Mouse (Mus musculus): ENCODE measurements around the gene Wdr64. TPM values are rescaled to one million over a fixed set of nuclear protein-coding genes. Genes with fewer than 3 reads are reported as not detected.

Gene Wdr64
- polyA plus RNA-seq, 1 experiment from 2014 or later, result not detected

DNA sequence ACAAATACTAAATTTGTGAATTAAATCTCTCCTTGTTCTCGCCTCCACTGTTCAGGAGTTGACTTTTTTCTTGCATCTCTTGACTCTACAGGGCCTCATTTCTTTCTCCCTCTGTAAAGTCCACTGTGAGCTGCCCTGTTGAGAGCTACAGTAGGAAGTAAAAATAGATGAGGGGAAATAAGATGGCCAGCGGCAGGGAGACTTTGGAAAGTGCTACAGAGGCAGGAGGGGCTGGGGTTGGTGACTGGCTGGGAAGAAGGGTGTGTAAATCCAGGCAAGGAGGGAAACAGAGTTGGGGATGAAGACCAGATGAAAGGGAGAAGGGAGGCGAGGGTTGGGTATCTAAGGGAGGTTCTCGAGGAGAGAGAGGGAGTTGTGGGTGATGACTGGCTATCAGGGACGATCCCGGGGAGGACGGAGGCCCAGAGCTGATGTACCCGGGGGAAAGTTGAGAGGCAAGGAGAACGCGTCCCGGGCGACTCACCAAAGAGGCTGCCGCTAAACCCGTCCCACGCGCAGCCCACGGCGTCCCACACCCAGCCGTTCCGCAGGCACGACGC is 6.6 kb upstream of the Wdr64 start:
- Histone ChIP-seq H3K4me1 (replicated peaks) (peaks cover 11% of the 10 kb centered on the region; the same call in 1 of the 2 replicates), H3K27me3 (no peaks in the 10 kb centered on the region), H3K4me2 (peak overlapping the region; percentile 65), H3K4me3 (replicated peaks) (peak overlapping the region; percentile 72), H3K9ac (replicated peaks) (peak overlapping the region; percentile 80), H3K36me3 (peaks cover 15% of the 10 kb centered on the region), H3K9me3 (no peaks in the 10 kb centered on the region), H3K27ac (peak overlapping the region; percentile 89)
- WGBS, result 2% methylated on average over 22 of the region's 22 CpGs
- ATAC-seq (ENCODE audit: insufficient number of reproducible peaks, insufficient read depth, low FRiP score, low TSS enrichment, low read depth), result no peak

DNA sequence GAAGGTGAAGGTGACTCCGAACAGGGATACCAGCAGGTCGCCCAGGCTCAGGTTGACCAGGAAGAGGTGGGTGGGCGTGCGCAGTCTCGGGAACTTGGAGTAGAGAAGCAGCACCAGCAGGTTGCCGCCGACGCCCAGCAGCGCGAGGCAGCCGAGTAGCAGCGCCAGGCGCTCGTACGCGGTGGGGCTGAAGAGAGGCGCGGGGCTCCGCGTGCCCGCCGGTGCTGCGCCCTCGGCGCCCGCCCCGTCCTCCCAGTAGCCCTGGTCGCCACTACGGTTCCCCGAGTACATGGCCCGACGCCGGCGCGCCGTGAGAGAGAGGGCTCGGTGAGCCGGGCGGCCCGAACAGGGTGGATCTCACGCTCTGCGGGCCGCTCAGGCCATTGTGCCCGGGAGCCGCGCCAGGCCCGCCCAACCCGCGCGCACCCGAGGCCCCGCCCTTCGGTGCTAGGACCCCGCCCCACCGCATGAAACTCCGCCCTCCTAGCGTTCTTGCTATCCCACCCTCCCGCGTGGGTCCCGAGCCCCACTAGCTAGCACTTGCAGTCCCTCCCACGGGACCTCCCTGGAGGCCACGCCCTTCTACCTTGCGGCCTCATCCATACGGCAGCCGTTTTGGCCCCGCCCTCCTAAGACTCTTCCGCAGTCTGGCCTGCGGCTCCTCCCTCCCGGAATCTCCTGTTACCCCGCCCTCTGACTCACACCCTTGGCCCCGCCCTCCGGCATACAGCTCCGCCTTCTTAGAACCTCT is 6.0 kb upstream of the Wdr64 start, which contains the start of the genes Opn3 and Chml:
Gene Opn3 (minus strand): TSS at position 531 of the 751 bp plus-strand sequence.
Gene Chml (minus strand): TSS at position 656 of the 751 bp plus-strand sequence.
- peak within 1 kb of the TSS; percentile 72 for H3K4me3 ChIP-seq (replicated peaks)
- peak within 1 kb of the TSS; percentile 89 for H3K27ac ChIP-seq
- H3K4me2 ChIP-seq, result peak within 1 kb of the TSS; percentile 65
- peaks cover 9% of the 10 kb centered on the region for H3K36me3 ChIP-seq
- peak; percentile 98 for ATAC-seq (ENCODE audit: insufficient number of reproducible peaks, insufficient read depth, low FRiP score, low TSS enrichment, low read depth)
- H3K27me3 ChIP-seq, result no peaks in the 10 kb centered on the region
- H3K9me3 ChIP-seq, result no peaks in the 10 kb centered on the region
- peaks cover 11% of the 10 kb centered on the region; the same call in 1 of the 2 replicates for H3K4me1 ChIP-seq (replicated peaks)
- under 1% methylated on average over 70 of the region's 73 CpGs for WGBS
- H3K9ac ChIP-seq (replicated peaks), result peak within 1 kb of the TSS; percentile 80

DNA sequence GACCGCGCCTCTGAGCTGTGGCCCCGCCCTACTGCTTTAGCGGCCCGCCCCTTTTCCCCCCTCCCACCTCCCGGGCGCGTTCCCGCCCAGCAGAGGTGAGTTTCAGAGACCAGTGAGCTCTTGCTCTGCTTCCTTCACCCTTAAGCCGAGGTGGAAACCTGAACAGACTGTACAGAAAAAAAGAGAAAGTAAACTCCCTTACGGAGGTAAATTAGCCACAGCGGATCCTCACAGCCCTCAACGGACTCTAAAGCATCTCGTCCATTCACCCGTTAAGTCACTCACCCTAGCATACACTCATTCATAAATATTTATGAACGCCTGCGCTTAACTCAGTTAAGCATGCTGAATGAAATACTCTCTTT is 5.4 kb upstream of the Wdr64 start:
- 0 out of 2 replicates have a peak overlapping the region, but pooled peaks have one; percentile 89 for H3K27ac ChIP-seq
- peak overlapping the region; percentile 50; the same call in 1 of the 2 replicates for H3K9ac ChIP-seq (replicated peaks)
- under 1% methylated on average over 15 of the region's 17 CpGs for WGBS
- H3K27me3 ChIP-seq, result no peaks in the 10 kb centered on the region
- peaks cover 11% of the 10 kb centered on the region; the same call in 1 of the 2 replicates for H3K4me1 ChIP-seq (replicated peaks)
- H3K4me2 ChIP-seq, result peak overlapping the region; percentile 58
- H3K9me3 ChIP-seq, result no peaks in the 10 kb centered on the region
- no peak; the same call in 1 of the 2 replicates for ATAC-seq (ENCODE audit: insufficient number of reproducible peaks, insufficient read depth, low FRiP score, low TSS enrichment, low read depth)
- H3K4me3 ChIP-seq (replicated peaks), result peak overlapping the region; percentile 72
- H3K36me3 ChIP-seq, result peaks cover 3% of the 10 kb centered on the region

DNA sequence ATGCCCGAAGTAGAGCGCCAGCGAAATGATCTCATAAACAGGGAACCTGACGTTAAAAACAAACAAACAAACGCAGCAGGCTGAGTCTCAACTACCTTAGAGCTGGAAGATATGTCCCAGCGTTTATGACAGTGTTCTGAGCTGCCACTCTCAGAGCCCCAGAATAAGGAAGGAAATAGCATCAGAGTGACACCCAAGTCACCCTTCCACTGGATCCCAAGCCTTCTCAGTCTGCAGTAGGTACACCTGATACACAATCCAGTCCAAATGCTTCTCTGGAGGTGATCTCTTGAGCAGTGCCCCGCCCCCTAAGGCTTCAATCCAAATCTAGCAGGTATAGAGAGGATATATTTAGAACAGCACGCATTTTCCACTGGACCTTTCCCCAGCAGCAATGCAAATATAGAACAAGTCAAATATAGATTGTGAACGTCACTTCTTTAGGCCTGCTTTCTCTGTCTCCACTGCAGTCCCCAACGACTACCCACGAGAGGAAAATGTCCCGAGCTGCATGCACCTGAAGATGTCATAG is 4.9 kb upstream of the Wdr64 start:
- Histone ChIP-seq H3K4me1 (replicated peaks) (peaks cover 11% of the 10 kb centered on the region; the same call in 1 of the 2 replicates), H3K4me2 (peak overlapping the region; percentile 58), H3K9me3 (no peaks in the 10 kb centered on the region), H3K4me3 (replicated peaks) (peak overlapping the region; percentile 72), H3K27me3 (no peaks in the 10 kb centered on the region), H3K9ac (replicated peaks) (no peak overlapping the region), H3K36me3 (no peaks in the 10 kb centered on the region; the same call in 1 of the 2 replicates), H3K27ac (no peak overlapping the region)
- ATAC-seq (ENCODE audit: insufficient number of reproducible peaks, insufficient read depth, low FRiP score, low TSS enrichment, low read depth), result no peak; the same call in 1 of the 2 replicates
- 47% methylated on average over 12 of the region's 12 CpGs for WGBS

DNA sequence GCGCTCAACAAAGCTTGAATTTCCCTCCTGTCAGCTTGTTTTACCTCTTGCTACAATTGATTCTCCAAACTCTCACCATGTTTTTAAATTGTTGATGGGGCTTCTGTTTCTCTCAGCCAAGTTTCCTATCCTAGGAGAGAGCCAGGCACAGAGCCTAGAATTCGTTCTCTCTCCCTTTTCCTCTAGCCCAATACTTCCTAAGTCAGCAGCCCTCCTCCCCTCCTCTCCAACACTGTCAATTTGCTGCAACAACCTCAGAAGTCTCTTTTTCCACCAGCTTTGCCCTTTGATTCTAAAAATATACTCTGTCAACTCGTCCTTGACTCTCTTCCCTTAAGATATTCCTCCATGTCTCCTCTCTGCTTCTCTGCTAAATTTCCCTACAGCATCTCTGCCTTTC is 982 bp downstream of the Wdr64 start:
- no peaks in the 10 kb centered on the region for H3K9me3 ChIP-seq
- WGBS, result 68% methylated on average over 3 of the region's 3 CpGs
- no peak for ATAC-seq (ENCODE audit: insufficient number of reproducible peaks, insufficient read depth, low FRiP score, low TSS enrichment, low read depth)

DNA sequence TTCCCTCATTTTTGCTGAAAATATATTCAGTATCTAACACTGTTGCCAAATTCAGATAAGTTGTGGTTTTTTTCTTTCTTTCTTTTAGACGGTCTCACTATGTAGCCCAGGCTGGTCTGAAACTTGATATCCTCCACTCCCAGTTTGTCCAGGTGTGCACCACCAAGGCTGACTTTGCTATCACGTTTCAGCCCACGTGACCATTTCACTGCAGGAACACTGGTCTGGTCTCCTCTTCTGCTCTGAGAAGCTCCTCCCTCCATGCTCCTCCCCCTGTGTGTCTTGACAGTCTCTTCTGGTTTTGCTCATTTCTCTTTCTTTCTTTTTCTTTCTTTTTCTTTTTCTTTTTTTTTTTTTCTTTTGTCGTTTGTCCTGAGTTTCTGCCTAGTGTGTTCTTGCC is 1.4 kb downstream of the Wdr64 start:
- Histone ChIP-seq H3K4me1 (replicated peaks) (no peaks in the 10 kb centered on the region), H3K4me2 (no peak overlapping the region), H3K27me3 (no peaks in the 10 kb centered on the region), H3K9ac (replicated peaks) (no peak overlapping the region), H3K36me3 (no peaks in the 10 kb centered on the region), H3K27ac (no peak overlapping the region), H3K4me3 (replicated peaks) (no peak overlapping the region), H3K9me3 (no peaks in the 10 kb centered on the region)
- no peak for ATAC-seq (ENCODE audit: insufficient number of reproducible peaks, insufficient read depth, low FRiP score, low TSS enrichment, low read depth)
- WGBS, result 30% methylated on average over 4 of the region's 4 CpGs

More for the DNA sequence above, 982 bp downstream of the Wdr64 start:
- no peaks in the 10 kb centered on the region for H3K4me1 ChIP-seq (replicated peaks)
- no peak overlapping the region for H3K9ac ChIP-seq (replicated peaks)
- H3K4me2 ChIP-seq, result no peak overlapping the region
- no peaks in the 10 kb centered on the region for H3K27me3 ChIP-seq
- H3K4me3 ChIP-seq (replicated peaks), result no peak overlapping the region
- no peak overlapping the region for H3K27ac ChIP-seq
- no peaks in the 10 kb centered on the region for H3K36me3 ChIP-seq

DNA sequence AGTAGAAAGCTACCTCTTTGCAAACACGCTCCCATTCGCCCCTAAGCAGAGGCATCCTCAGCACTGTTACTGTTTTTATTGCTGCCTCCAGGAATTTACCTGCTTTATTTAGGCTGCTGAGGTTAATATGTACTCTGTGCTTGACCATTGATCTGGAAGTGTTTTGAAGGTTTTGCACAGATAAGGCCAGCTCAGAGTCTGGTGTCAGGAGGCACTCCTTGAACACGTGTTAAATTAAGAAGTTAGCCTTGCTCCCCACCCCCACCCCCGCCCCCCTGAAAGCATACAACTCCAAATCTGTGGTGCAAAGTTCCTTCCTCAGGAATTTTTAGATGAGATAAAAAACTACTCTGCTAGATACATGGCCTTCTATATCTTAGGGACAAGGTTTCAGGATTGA is 2.8 kb downstream of the Wdr64 start:
- H3K27ac ChIP-seq, result no peak overlapping the region
- H3K9ac ChIP-seq (replicated peaks), result no peak overlapping the region
- ATAC-seq (ENCODE audit: insufficient number of reproducible peaks, insufficient read depth, low FRiP score, low TSS enrichment, low read depth), result no peak
- H3K27me3 ChIP-seq, result no peaks in the 10 kb centered on the region
- no peak overlapping the region for H3K4me2 ChIP-seq
- no peak overlapping the region for H3K4me3 ChIP-seq (replicated peaks)
- H3K4me1 ChIP-seq (replicated peaks), result no peaks in the 10 kb centered on the region
- 70% methylated on average over 4 of the region's 4 CpGs for WGBS
- H3K9me3 ChIP-seq, result no peaks in the 10 kb centered on the region
- H3K36me3 ChIP-seq, result no peaks in the 10 kb centered on the region

DNA sequence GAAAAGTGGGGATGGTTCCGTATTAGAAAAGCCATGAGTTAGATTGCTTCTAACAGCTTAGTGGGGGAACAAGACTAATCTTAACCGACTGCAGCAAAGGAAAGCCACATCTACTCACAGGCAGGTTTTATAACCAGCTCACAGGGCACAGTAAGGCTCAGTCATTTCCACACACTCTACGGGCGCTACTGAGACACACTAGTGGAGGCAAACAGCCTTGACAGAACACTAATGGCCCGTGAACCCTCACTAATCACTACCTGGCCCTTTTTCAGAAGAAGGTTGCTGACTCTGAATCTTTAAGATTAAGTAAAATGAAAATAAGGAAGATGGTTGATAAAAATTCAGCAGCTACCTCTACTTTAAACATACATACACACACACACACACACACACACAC is 9.2 kb downstream of the Wdr64 start:
- H3K27me3 ChIP-seq, result no peaks in the 10 kb centered on the region
- no peak overlapping the region for H3K4me2 ChIP-seq
- WGBS, result 64% methylated on average over 5 of the region's 5 CpGs
- H3K9ac ChIP-seq (replicated peaks), result no peak overlapping the region
- H3K4me1 ChIP-seq (replicated peaks), result no peaks in the 10 kb centered on the region
- no peaks in the 10 kb centered on the region for H3K36me3 ChIP-seq
- ATAC-seq (ENCODE audit: insufficient number of reproducible peaks, insufficient read depth, low FRiP score, low TSS enrichment, low read depth), result no peak
- no peak overlapping the region for H3K27ac ChIP-seq
- no peaks in the 10 kb centered on the region for H3K9me3 ChIP-seq
- H3K4me3 ChIP-seq (replicated peaks), result no peak overlapping the region

DNA sequence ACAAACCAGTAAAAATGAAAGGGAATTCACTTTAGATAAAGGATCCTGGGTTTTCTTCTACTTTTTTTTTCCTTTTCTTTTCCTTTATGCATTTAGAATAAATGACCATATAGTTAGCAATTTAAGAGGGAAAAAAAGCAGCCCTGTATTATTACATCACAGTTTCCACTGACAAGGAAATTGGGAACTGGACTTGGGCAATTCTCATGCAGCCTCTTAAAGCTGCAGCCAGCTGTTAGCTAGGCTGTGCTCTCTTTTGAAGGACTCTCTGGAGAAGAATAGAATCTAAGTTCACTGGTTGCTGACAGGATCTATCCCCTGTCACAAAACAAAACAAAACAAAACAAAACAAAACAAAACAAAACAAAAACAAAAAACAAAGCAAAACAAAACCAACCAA is 9.6 kb downstream of the Wdr64 start:
- no peak for ATAC-seq (ENCODE audit: insufficient number of reproducible peaks, insufficient read depth, low FRiP score, low TSS enrichment, low read depth)
- H3K27me3 ChIP-seq, result no peaks in the 10 kb centered on the region
- H3K27ac ChIP-seq, result no peak overlapping the region
- H3K4me2 ChIP-seq, result no peak overlapping the region
- H3K9me3 ChIP-seq, result no peaks in the 10 kb centered on the region
- H3K4me3 ChIP-seq (replicated peaks), result no peak overlapping the region
- no peak overlapping the region for H3K9ac ChIP-seq (replicated peaks)
- no peaks in the 10 kb centered on the region for H3K36me3 ChIP-seq
- no peaks in the 10 kb centered on the region for H3K4me1 ChIP-seq (replicated peaks)

DNA sequence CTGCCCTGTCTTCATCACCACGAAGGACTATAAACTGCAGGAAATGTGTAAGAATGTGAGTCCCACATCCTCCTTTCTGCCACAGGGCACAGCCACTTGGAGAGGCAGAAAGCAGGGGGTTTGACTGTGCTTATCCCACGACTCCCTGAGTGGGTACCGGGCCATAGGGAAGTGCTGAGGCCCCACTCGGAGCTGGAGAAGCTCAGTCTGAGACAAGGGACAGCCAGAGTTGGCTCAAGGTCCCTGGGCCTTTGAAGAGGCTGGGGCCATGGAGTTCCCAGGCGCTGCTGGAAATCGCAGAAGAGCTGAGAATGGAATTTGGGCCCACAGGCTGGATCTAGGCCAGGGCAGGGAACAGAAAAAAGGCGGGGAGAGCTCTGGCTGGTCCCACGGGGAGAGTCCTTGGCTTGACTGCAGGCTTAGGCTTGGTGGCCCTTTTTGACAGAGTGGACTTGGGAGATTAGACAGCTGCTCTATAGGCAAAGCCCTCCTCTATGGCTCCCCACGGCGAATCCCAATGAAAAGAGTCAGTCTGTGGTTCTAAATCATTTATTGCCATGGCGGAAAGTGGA is 14.0 kb downstream of the Wdr64 start:
- ATAC-seq (ENCODE audit: insufficient number of reproducible peaks, insufficient read depth, low FRiP score, low TSS enrichment, low read depth), result no peak
- Histone ChIP-seq H3K4me2 (no peak overlapping the region), H3K4me1 (replicated peaks) (no peaks in the 10 kb centered on the region), H3K9ac (replicated peaks) (no peak overlapping the region), H3K27ac (no peak overlapping the region), H3K27me3 (no peaks in the 10 kb centered on the region), H3K4me3 (replicated peaks) (no peak overlapping the region), H3K36me3 (no peaks in the 10 kb centered on the region), H3K9me3 (no peaks in the 10 kb centered on the region)
- WGBS, result 80% methylated on average over 11 of the region's 11 CpGs

DNA sequence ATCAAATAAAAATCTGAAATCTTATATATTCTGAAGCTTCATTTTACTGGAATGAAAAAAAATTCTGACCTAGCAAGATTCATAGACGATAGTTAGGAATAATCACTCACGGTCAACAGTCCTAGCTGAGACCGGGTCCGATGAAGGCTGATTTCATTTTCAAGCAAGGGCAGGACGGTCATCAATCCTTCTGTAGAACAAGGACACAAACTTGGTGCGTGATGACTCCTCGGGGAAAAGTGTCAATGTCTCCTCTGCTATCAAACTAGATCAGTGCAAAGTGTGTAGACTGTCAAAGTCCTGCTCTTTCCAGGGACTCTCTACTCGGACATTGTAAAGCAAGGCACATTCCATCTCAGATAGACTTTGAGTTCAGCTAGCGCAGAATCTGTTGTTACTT is 18.4 kb downstream of the Wdr64 start:
- no peaks in the 10 kb centered on the region for H3K27me3 ChIP-seq
- 89% methylated on average over 9 of the region's 9 CpGs for WGBS
- H3K4me1 ChIP-seq (replicated peaks), result no peaks in the 10 kb centered on the region
- H3K9ac ChIP-seq (replicated peaks), result no peak overlapping the region
- no peaks in the 10 kb centered on the region for H3K9me3 ChIP-seq
- no peaks in the 10 kb centered on the region for H3K36me3 ChIP-seq
- ATAC-seq (ENCODE audit: insufficient number of reproducible peaks, insufficient read depth, low FRiP score, low TSS enrichment, low read depth), result no peak
- H3K4me2 ChIP-seq, result no peak overlapping the region
- H3K27ac ChIP-seq, result no peak overlapping the region
- no peak overlapping the region for H3K4me3 ChIP-seq (replicated peaks)

Measured in limb, embryonic 12.5 days (tissue).